Mouse (Mus musculus): ENCODE data around the gene Zfp385a. TPM values are rescaled to one million over a fixed set of nuclear protein-coding genes. Genes with fewer than 3 reads are reported as not detected.
A peak's percentile ranks its signal among the peaks of the same experiment; 100 is the strongest.

Zfp385a gene
- 18.4 and 19.0 TPM in 2 replicates for polyA plus RNA-seq (2014; fragmentation: Nextera tagmentation; extraction: Ambion mirVana)

DNA sequence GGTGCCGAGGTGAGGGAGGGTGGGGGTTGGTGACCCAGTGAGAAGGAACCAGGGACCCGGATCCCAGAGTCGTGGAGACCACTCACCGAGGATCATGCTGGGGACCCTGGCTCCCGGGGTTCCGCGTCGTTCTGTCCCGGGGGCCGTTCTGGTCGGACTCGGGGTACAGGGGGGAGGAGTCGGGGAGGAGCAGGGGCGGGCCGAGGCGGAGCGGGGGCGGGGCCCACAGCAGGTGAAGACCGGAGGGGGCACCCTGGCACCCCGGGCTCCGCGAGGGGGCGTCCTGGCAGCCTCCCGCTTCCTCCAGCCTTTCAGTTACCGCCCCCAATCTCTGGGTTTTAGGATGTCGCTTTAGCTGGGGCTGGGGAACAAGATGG, at the start of gene Zfp385a:
TSS of gene Zfp385a (minus strand) at position 133 of the 377 bp plus-strand sequence.
- Histone ChIP-seq H3K4me1 (ENCODE audit: control insufficient read depth, insufficient read depth, low read length) (peaks cover 23% of the 10 kb centered on the region), H3K27ac (replicated peaks; ENCODE audit: low read depth, low read length) (no peak within 1 kb of the TSS; the same call in 1 of the 2 replicates), H3K9me3 (ENCODE audit: control insufficient read depth, low read length) (no peaks in the 10 kb centered on the region), H3K27me3 (replicated peaks; ENCODE audit: control insufficient read depth, insufficient read depth, low read length) (peaks cover 8% of the 10 kb centered on the region; the same call in 1 of the 2 replicates), H3K9ac (ENCODE audit: low read depth, low read length) (peak within 1 kb of the TSS; percentile 58), H3K4me2 (ENCODE audit: low read depth, low read length) (peak within 1 kb of the TSS; percentile 69), H3K4me3 (ENCODE audit: low read depth, low read length) (peak within 1 kb of the TSS; percentile 53), H3K36me3 (ENCODE audit: control insufficient read depth, insufficient read depth, low read length) (peaks cover 14% of the 10 kb centered on the region)
- ATAC-seq (ENCODE audit: low read depth) (peak; percentile 44), DNase-seq (ENCODE audit: low spot score) (no peak)
- WGBS: 5% methylated on average over 8 of the region's 26 CpGs

DNA sequence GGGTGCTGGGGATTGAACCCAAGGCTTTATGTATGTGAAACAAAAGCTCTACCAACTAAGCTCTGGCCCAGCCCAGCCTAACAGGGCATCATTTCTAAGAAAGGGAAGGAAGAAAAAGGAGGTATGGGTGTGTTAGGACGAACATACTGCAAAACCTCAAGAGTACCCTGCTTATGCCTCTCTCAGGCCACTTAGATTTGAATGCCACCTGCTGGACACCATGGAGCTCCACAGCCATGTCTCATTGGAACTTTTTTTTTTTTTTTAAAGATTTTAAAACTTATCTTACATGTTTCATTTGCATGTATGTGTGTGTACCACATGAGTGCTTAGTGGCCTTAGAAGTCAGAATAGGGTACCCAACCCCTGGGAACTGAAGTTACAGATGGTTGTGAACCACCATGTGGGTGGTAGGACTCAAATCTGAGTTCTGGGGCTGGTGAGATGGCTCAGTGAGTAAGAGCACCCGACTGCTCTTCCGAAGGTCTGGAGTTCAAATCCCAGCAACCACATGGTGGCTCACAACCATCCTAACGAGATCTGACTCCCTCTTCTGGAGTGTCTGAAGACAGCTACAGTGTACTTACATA, 48.8 kb upstream of the Zfp385a start:
- H3K4me2 ChIP-seq (ENCODE audit: low read depth, low read length): no peak overlapping the region
- no peaks in the 10 kb centered on the region for H3K36me3 ChIP-seq (ENCODE audit: control insufficient read depth, insufficient read depth, low read length)
- H3K4me3 ChIP-seq (ENCODE audit: low read depth, low read length): no peak overlapping the region
- ATAC-seq (ENCODE audit: low read depth): no peak
- H3K9ac ChIP-seq (ENCODE audit: low read depth, low read length): no peak overlapping the region
- H3K4me1 ChIP-seq (ENCODE audit: control insufficient read depth, insufficient read depth, low read length): no peaks in the 10 kb centered on the region
- DNase-seq (ENCODE audit: low spot score): peak; percentile 69
- WGBS: 55% methylated on average over 3 of the region's 4 CpGs
- no peaks in the 10 kb centered on the region for H3K9me3 ChIP-seq (ENCODE audit: control insufficient read depth, low read length)
- no peaks in the 10 kb centered on the region for H3K27me3 ChIP-seq (replicated peaks; ENCODE audit: control insufficient read depth, insufficient read depth, low read length)
- H3K27ac ChIP-seq (replicated peaks; ENCODE audit: low read depth, low read length): no peak overlapping the region

DNA sequence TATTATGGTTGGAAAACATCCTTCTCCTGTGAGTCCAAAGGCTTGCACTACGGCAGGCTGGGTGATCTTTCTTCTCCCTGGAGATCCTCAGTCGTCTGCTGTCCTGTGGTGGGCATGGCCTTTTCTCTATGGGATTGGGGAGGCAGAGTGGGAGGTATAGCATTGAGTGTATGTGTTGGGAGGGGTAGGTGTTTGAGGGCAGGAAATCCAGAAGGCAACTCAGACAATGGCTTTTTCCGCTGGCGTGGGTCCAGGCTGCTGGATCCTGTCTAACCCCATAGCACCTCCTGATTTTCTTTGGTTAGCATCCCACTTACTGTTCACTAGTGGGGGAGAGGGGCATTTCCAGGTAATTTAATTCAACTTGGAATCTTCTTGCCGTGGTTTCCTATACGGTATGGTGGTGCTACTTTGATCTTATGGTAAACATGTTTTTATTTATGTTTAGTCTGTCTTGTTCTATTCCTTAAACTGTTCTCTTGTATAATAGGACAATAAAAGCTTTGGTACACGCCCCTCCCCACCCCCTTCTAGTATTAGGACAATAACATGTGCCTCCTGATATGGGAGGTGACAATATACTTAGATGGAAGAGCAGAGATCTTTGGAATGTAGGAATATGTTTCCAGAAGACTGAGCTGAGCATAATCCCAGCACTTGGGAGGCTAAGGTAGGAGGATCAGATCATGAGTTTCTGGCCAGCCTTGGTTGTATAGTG, 44.0 kb upstream of the Zfp385a start:
- Histone ChIP-seq H3K27me3 (replicated peaks; ENCODE audit: control insufficient read depth, insufficient read depth, low read length) (no peaks in the 10 kb centered on the region), H3K27ac (replicated peaks; ENCODE audit: low read depth, low read length) (0 out of 2 replicates have a peak overlapping the region, but pooled peaks have one; percentile 12), H3K4me1 (ENCODE audit: control insufficient read depth, insufficient read depth, low read length) (0 out of 2 replicates have a peak, but pooled peaks cover 2% of the 10 kb centered on the region), H3K4me2 (ENCODE audit: low read depth, low read length) (no peak overlapping the region), H3K36me3 (ENCODE audit: control insufficient read depth, insufficient read depth, low read length) (no peaks in the 10 kb centered on the region), H3K4me3 (ENCODE audit: low read depth, low read length) (no peak overlapping the region), H3K9me3 (ENCODE audit: control insufficient read depth, low read length) (no peaks in the 10 kb centered on the region), H3K9ac (ENCODE audit: low read depth, low read length) (no peak overlapping the region)
- ATAC-seq (ENCODE audit: low read depth) (no peak), DNase-seq (ENCODE audit: low spot score) (peak; percentile 44)
- WGBS: 56% methylated on average over 7 of the region's 7 CpGs

DNA sequence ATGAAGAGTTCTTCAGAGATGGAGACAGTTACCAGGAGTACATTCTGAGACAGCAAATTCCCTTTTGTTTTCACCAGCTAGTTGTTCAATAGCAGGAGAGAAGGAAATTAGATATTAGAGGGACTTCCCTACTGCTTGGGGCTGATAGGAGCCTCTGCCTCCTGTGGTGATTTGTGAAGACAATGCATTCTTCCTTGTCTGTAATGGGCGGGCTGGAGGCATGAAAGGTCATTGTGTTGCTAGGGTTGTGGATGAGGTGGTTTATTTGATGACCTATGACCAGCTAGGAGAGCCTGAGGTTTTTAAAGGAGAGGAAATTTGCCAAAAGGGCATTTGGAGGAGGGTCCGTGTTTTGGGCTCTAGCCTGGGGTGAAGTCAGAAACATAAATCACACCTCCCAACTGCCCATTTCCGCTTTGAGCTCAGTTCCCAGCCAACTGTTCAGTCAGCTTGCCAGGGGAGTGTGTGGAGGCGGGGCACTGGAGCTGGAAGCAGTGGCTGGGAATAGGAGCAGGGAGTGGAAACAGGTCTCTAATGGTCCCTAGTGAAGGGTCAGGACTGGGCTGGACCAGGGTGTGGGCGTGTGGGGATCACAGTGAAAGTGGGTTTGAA, 43.0 kb upstream of the Zfp385a start:
- no peak for ATAC-seq (ENCODE audit: low read depth)
- Histone ChIP-seq H3K27ac (replicated peaks; ENCODE audit: low read depth, low read length) (0 out of 2 replicates have a peak overlapping the region, but pooled peaks have one; percentile 12), H3K9ac (ENCODE audit: low read depth, low read length) (no peak overlapping the region), H3K4me2 (ENCODE audit: low read depth, low read length) (no peak overlapping the region), H3K4me1 (ENCODE audit: control insufficient read depth, insufficient read depth, low read length) (peaks cover 11% of the 10 kb centered on the region; the same call in 1 of the 2 replicates), H3K4me3 (ENCODE audit: low read depth, low read length) (no peak overlapping the region), H3K9me3 (ENCODE audit: control insufficient read depth, low read length) (no peaks in the 10 kb centered on the region), H3K36me3 (ENCODE audit: control insufficient read depth, insufficient read depth, low read length) (no peaks in the 10 kb centered on the region), H3K27me3 (replicated peaks; ENCODE audit: control insufficient read depth, insufficient read depth, low read length) (no peaks in the 10 kb centered on the region)
- peak; percentile 37 for DNase-seq (ENCODE audit: low spot score)
- WGBS: 27% methylated on average over 5 of the region's 5 CpGs

DNA sequence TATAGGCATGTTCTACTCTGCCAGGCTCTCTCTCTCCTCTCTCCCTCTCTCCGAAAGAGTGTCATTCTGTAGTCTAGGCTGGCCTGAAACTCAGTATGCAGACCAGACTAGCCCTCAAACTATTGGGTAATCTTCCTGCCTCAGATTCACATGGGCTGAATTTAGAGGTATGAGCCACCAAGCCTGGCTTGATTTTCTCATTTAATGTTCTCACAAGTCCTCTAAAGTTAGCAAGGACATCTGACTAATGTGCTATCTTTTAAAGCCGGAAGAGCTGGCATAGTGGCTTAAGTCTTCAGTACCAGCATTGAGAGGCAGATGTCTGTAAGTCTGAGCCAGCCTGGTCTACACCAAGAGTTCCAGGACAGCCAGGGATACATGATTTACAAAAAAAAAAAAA, 42.2 kb upstream of the Zfp385a start:
- 87% methylated on average over 2 of the region's 2 CpGs for WGBS
- no peak for ATAC-seq (ENCODE audit: low read depth)
- H3K9me3 ChIP-seq (ENCODE audit: control insufficient read depth, low read length): no peaks in the 10 kb centered on the region

DNA sequence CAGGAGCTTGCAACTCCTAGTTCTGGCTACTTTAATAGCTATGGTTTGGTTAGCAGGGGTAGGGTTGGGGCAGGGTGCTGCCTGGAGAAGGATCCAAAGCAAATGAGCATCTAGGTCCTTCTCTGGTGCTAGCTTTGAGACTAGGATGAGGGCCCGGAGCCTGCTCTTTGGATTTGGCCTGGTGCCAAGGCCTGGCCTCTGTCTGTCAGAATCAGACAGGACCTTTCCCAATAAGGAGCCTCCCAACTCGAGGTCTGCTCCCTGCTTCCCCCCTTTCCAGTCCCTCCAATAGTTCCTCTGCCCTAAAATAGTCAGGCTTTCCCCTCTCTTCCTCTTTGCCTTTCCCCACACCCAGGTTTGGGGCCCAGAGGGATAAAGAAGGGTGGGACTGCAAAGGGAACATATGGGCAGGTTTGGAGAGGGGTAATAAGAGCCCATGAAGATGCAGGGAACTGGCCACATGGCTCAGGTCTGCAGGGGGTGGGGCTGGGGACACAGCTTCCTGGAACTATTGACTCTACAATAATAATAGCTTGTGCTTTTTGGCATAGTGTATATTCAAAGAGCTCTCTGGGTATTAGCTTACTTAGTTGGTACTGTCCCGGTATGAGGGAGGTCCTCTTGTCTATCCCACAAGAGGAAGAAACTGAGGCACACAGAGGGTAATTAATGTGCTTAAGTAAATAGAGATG, 38.9 kb upstream of the Zfp385a start:
- Histone ChIP-seq H3K9me3 (ENCODE audit: control insufficient read depth, low read length) (no peaks in the 10 kb centered on the region), H3K4me2 (ENCODE audit: low read depth, low read length) (no peak overlapping the region), H3K27me3 (replicated peaks; ENCODE audit: control insufficient read depth, insufficient read depth, low read length) (no peaks in the 10 kb centered on the region), H3K36me3 (ENCODE audit: control insufficient read depth, insufficient read depth, low read length) (no peaks in the 10 kb centered on the region), H3K4me3 (ENCODE audit: low read depth, low read length) (no peak overlapping the region), H3K27ac (replicated peaks; ENCODE audit: low read depth, low read length) (no peak overlapping the region), H3K4me1 (ENCODE audit: control insufficient read depth, insufficient read depth, low read length) (peaks cover 14% of the 10 kb centered on the region; the same call in 1 of the 2 replicates), H3K9ac (ENCODE audit: low read depth, low read length) (no peak overlapping the region)
- ATAC-seq (ENCODE audit: low read depth) (no peak), DNase-seq (ENCODE audit: low spot score) (no peak)
- WGBS: 52% methylated on average over 2 of the region's 3 CpGs

More for the DNA sequence above, 42.2 kb upstream of the Zfp385a start:
- Histone ChIP-seq H3K27me3 (replicated peaks; ENCODE audit: control insufficient read depth, insufficient read depth, low read length) (no peaks in the 10 kb centered on the region), H3K36me3 (ENCODE audit: control insufficient read depth, insufficient read depth, low read length) (no peaks in the 10 kb centered on the region), H3K9ac (ENCODE audit: low read depth, low read length) (no peak overlapping the region), H3K4me2 (ENCODE audit: low read depth, low read length) (no peak overlapping the region), H3K4me1 (ENCODE audit: control insufficient read depth, insufficient read depth, low read length) (peaks cover 14% of the 10 kb centered on the region; the same call in 1 of the 2 replicates), H3K4me3 (ENCODE audit: low read depth, low read length) (no peak overlapping the region), H3K27ac (replicated peaks; ENCODE audit: low read depth, low read length) (no peak overlapping the region)
- DNase-seq (ENCODE audit: low spot score): no peak

DNA sequence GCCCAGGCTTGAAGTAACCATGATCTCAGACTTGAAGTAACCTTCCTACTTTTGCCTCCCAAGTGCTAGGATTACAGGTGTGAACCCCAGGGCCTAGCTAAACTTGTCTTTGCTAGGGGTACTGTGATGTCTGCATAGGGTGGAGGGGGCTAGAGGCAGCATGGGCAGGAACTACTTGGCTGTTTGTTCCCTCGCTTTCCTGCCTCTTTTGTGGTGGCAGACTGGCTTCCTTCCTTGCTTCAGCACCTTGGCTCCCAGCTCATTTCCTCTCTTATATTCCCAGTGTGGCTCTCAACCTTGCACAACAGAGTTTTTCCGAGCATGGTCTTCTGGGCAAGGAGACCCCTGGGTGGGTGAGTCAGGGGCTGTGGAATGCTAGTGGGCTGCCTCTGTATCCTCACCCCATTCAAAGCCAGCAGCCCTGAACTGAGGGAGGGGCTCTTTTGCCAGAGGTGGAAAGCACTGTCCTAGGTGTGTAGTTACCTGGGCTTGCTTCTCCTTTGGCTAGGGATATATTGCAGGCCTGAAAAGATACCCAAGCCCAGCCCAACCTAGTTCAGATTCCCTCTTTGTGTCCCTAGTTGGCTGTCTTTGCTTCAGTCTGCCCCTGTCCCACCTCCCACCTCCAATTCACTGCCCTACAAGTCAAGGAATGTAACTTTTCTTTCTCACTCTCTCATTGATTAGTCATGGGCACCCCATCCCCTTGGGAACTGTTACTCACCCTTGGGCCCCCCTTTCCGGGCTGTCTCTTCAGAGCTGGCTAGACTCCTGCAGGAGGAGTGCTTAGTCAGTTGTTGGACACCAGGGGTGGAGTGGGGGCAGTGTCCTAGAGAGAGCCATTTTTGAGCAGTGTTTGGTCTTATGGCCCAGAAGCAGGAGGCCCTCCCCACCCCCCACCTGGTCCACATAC, 38.1 kb upstream of the Zfp385a start:
- H3K27ac ChIP-seq (replicated peaks; ENCODE audit: low read depth, low read length): peak overlapping the region; percentile 44
- 57% methylated on average over 3 of the region's 3 CpGs for WGBS

More for the DNA sequence above, 38.1 kb upstream of the Zfp385a start:
- H3K9me3 ChIP-seq (ENCODE audit: control insufficient read depth, low read length): no peaks in the 10 kb centered on the region
- no peak for ATAC-seq (ENCODE audit: low read depth)
- peaks cover 14% of the 10 kb centered on the region; the same call in 1 of the 2 replicates for H3K4me1 ChIP-seq (ENCODE audit: control insufficient read depth, insufficient read depth, low read length)
- no peak overlapping the region for H3K9ac ChIP-seq (ENCODE audit: low read depth, low read length)
- no peak for DNase-seq (ENCODE audit: low spot score)
- no peaks in the 10 kb centered on the region for H3K36me3 ChIP-seq (ENCODE audit: control insufficient read depth, insufficient read depth, low read length)
- no peaks in the 10 kb centered on the region for H3K27me3 ChIP-seq (replicated peaks; ENCODE audit: control insufficient read depth, insufficient read depth, low read length)
- no peak overlapping the region for H3K4me2 ChIP-seq (ENCODE audit: low read depth, low read length)
- H3K4me3 ChIP-seq (ENCODE audit: low read depth, low read length): no peak overlapping the region

Data from embryonic facial prominence, embryonic 14.5 days (tissue).